Mouse (Mus musculus) kidney, adult 2 months (tissue): ENCODE data around the gene AW011738. TPM values are rescaled to one million over a fixed set of nuclear protein-coding genes. Genes with fewer than 3 reads are reported as not detected.
A peak's percentile ranks its signal among the peaks of the same experiment; 100 is the strongest.

ENCODE experiments used
- DNase-seq: peaks from one replicate; pipeline ENCODE4 v3.0.0; 2021
- H3K27ac ChIP-seq: fragments of 200-500 bp; 2 replicates; pipeline ENCODE4 v1.5.1; 2012; ENCODE audit warnings: low read depth, low read length, control low read depth, inconsistent platforms; ENCODE audit not compliant: insufficient read depth
- H3K27me3 ChIP-seq: fragments of 200-500 bp; replicated peaks from 2 replicates; pipeline ENCODE4 v1.6.1; 2012; ENCODE audit warnings: mild to moderate bottlenecking, moderate library complexity, low read length, inconsistent platforms; ENCODE audit not compliant: control insufficient read depth, insufficient read depth
- H3K36me3 ChIP-seq: fragments of 200-500 bp; 2 replicates; pipeline ENCODE4 v1.6.1; 2012; ENCODE audit warnings: mild to moderate bottlenecking, moderate library complexity, low read length, inconsistent platforms; ENCODE audit not compliant: control insufficient read depth, insufficient read depth
- H3K4me1 ChIP-seq: fragments of 200-500 bp; 2 replicates; pipeline ENCODE4 v1.6.1; 2011; ENCODE audit warnings: low read length; ENCODE audit not compliant: control insufficient read depth, insufficient read depth
- H3K4me3 ChIP-seq: fragments of 200-500 bp; 2 replicates; pipeline ENCODE4 v1.5.1; 2011; ENCODE audit warnings: mild to moderate bottlenecking, low read depth, low read length, control low read depth; ENCODE audit not compliant: insufficient read depth
- CTCF ChIP-seq: fragments of 200-500 bp; conservative IDR thresholded peaks from 2 replicates; pipeline ENCODE4 v1.5.1; 2011; ENCODE audit warnings: low read depth, mild to moderate bottlenecking, control low read depth, low read length, moderate library complexity, mixed read lengths; ENCODE audit not compliant: insufficient read depth, insufficient read length
- POLR2A ChIP-seq: fragments of 200-500 bp; IDR thresholded peaks from one replicate; pipeline ENCODE4 v1.6.1; 2011; ENCODE audit warnings: low read depth, low read length, control low read depth
- WGBS: fragments of 180-500 bp; shearing (Covaris S2); methylation state at CpG from one replicate; pipeline ENCODE4 v1.1.7; 2018; 5-methylcytosine and 5-hydroxymethylcytosine counted together
- polyA plus RNA-seq: library from polyadenylated mRNA; depleted of rRNA; stranded (reverse); fragments of >200 nt; gene quantifications from 2 replicates; pipeline ENCODE4 v1.2.3, GENCODE M21; 2012; rRNA removed

The AW011738 gene
- 1.7 and 1.9 TPM in 2 replicates for polyA plus RNA-seq

DNA sequence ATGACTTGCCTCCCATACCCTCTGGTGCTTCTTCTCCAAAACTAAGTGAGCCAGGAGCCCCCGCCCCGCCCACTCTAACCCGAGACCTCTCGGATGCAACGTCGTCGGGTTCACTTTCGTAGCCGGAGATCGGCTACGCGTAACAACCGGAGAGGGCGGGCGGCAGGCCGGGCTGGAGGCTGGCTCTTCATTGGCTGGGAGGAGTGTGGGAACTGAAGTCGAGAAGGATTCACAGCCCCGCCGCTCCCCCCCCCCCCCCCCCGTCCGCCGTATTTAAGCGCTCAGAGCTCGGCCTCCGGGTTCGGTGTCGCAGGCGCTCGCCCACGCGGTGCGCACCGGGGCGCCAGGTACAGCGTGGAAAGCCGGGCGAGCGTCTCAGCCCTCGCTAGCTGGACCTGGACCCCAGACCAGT, at the start of gene AW011738:
Gene AW011738, plus strand, starts transcription at position 304 of the 412 bp plus-strand sequence.
- DNase-seq, result peak; percentile 82
- H3K4me3 ChIP-seq, result peak within 1 kb of the TSS; percentile 79
- no peaks in the 10 kb centered on the region for H3K27me3 ChIP-seq
- under 1% methylated on average over 39 of the region's 39 CpGs for WGBS
- peak within 1 kb of the TSS; percentile 75 for H3K27ac ChIP-seq
- H3K36me3 ChIP-seq, result no peaks in the 10 kb centered on the region
- 0 out of 2 replicates have a peak, but pooled peaks cover 2% of the 10 kb centered on the region for H3K4me1 ChIP-seq
- TF ChIP-seq CTCF (no peak), POLR2A (no peak)

GRCm38 (mm10) chr4:156154771-156155170, 48.3 kb upstream of the AW011738 start:
- DNase-seq, result no peak
- no peaks in the 10 kb centered on the region for H3K27me3 ChIP-seq
- 92% methylated on average over 3 of the region's 3 CpGs for WGBS
- no peak overlapping the region for H3K4me3 ChIP-seq
- H3K4me1 ChIP-seq, result no peaks in the 10 kb centered on the region
- TF ChIP-seq POLR2A (no peak), CTCF (no peak)
- H3K36me3 ChIP-seq, result no peaks in the 10 kb centered on the region
- no peak overlapping the region for H3K27ac ChIP-seq

GRCm38 (mm10) chr4:156166477-156166876, 36.6 kb upstream of the AW011738 start:
- Histone ChIP-seq H3K4me3 (no peak overlapping the region), H3K36me3 (0 out of 2 replicates have a peak, but pooled peaks cover 2% of the 10 kb centered on the region), H3K27ac (no peak overlapping the region), H3K4me1 (no peaks in the 10 kb centered on the region), H3K27me3 (no peaks in the 10 kb centered on the region)
- 86% methylated on average over 9 of the region's 9 CpGs for WGBS
- TF ChIP-seq CTCF (no peak; the same call in 1 of the 2 replicates), POLR2A (no peak)
- DNase-seq, result no peak

DNA sequence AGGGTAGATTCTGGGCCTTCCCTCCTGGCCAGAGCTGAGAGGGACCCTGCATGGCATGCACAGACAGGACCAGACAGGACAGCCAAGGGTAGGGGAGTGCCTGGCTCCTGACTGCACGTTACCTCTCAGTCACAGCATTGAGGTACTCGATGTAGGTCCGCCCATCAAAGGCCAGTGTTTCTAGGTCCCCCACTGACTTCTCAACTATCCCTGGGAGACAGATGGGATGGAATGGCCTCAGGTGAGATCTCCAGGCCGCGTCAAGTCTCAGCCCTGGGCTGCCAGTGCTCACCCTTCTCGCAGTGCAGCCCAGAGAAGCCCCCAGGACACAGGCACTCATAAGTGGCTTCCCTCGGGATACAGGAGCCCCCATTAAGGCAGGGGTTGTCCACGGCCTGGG, 34.5 kb upstream of the AW011738 start:
- Histone ChIP-seq H3K36me3 (peaks cover 4% of the 10 kb centered on the region; the same call in 1 of the 2 replicates), H3K4me3 (no peak overlapping the region), H3K4me1 (no peaks in the 10 kb centered on the region), H3K27ac (no peak overlapping the region), H3K27me3 (no peaks in the 10 kb centered on the region)
- 94% methylated on average over 8 of the region's 8 CpGs for WGBS
- TF ChIP-seq POLR2A, result no peak
- TF ChIP-seq CTCF, result no peak
- no peak for DNase-seq

DNA sequence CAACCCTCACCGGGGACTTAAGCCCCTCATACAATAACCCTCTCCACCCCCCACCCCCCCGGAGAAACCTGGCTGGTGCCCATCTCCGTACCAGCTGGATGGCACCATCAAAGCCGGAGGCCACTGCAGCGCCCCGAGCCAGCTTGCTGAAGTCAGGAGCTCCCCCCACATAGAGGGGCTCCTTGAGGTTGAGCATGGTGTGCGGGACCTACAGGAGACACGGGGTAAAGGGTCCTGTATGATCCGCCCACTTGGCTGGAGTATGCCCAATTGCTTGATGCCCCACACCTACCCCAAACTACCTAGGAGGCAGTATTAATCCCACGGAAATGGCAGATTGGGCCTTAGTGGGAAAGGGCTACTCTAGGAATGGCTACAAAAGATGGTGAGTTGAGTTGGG, 34.0 kb upstream of the AW011738 start:
- TF ChIP-seq POLR2A (no peak), CTCF (no peak)
- WGBS, result 95% methylated on average over 10 of the region's 10 CpGs
- H3K4me3 ChIP-seq, result no peak overlapping the region
- no peak overlapping the region for H3K27ac ChIP-seq
- no peaks in the 10 kb centered on the region for H3K27me3 ChIP-seq
- H3K4me1 ChIP-seq, result no peaks in the 10 kb centered on the region
- peaks cover 4% of the 10 kb centered on the region; the same call in 1 of the 2 replicates for H3K36me3 ChIP-seq
- no peak for DNase-seq

DNA sequence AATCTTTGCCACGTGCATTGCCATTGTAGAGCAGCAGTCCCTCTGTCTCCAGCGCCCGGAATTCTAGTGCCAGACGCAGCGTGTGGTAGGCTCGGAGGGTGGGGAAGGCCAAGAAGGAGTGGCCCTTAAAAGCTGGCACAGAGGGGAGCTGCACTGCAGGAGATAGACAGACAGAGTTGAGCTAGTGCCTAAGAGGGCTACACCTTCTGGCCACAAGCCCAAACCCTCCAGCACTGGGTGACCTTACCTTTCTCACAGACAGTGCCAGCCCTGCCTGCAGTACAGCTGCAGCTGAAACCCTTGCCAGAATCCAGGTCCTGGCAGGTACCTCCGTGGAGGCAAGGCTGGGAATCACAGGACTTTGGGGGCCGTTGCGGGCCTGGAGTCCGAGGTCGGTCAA, 31.3 kb upstream of the AW011738 start:
- Histone ChIP-seq H3K27me3 (no peaks in the 10 kb centered on the region), H3K27ac (no peak overlapping the region), H3K4me1 (no peaks in the 10 kb centered on the region), H3K36me3 (peaks cover 4% of the 10 kb centered on the region; the same call in 1 of the 2 replicates), H3K4me3 (no peak overlapping the region)
- TF ChIP-seq CTCF (no peak), POLR2A (no peak)
- no peak for DNase-seq
- WGBS, result 94% methylated on average over 11 of the region's 11 CpGs

- Histone ChIP-seq H3K27ac (no peak overlapping the region), H3K27me3 (no peaks in the 10 kb centered on the region), H3K4me1 (no peaks in the 10 kb centered on the region), H3K4me3 (no peak overlapping the region), H3K36me3 (peaks cover 2% of the 10 kb centered on the region; the same call in 1 of the 2 replicates)
- TF ChIP-seq CTCF (no peak), POLR2A (no peak)
- no peak for DNase-seq
- WGBS, result 92% methylated on average over 9 of the region's 9 CpGs
Observed at GRCm38 (mm10) chr4:156177630-156178029, 25.5 kb upstream of the AW011738 start.

- TF ChIP-seq CTCF, result no peak
- TF ChIP-seq POLR2A, result no peak
- H3K27me3 ChIP-seq, result no peaks in the 10 kb centered on the region
- 84% methylated on average over 5 of the region's 5 CpGs for WGBS
- H3K4me3 ChIP-seq, result no peak overlapping the region
- no peaks in the 10 kb centered on the region for H3K36me3 ChIP-seq
- no peak for DNase-seq
- no peak overlapping the region for H3K27ac ChIP-seq
- H3K4me1 ChIP-seq, result 0 out of 2 replicates have a peak, but pooled peaks cover 4% of the 10 kb centered on the region
Observed at GRCm38 (mm10) chr4:156183747-156184146, 19.4 kb upstream of the AW011738 start.
